Mouse (Mus musculus): ENCODE data around the gene Pabpc4l.
"Not testable (repeated sequence)": the region's sequence is repeated elsewhere in the genome, so short reads cannot be mapped to it uniquely, and the experiment has no call there.

Pabpc4l gene

DNA sequence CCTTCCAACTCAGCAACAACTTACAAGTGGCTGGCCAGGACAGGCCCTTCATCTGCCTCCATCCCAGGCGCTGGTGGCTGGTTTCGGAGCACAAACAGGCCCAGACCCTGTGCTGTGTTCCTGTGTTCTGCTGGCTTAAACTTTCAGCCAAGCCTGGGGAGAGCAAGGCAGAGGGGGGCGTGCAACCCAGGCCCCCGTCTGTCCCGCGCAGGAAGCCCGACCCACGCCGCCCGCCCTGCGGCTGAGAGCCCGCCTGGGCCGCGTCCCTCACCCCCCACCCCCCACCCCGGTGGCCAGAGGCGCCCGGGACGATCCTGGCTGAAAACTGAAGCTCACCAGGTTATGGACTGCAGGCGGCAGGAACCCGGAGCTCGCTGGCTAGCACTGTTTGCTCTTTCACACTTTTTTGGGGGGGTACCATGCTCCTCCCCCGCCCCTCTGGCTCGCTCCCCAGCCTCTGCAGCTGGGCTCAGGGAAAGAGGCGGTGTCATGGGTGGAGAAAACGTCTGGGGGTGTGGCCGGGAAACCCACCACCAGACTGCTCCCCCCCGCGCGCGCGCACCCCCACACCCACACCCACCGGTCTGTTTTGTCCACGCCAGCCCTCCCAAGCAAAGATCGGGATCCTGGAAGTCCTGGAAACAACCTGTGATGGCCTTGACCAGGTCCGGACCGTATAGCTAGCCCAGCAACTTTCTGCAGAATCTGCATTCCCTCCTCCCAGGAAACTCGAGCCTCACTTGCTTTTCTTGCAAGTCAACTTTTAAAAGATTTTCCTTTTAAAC lies at the start of gene Pabpc4l:
Gene Pabpc4l, minus strand, starts transcription at position 739 of the 785 bp plus-strand sequence.
- no peak for DNase-seq

DNA sequence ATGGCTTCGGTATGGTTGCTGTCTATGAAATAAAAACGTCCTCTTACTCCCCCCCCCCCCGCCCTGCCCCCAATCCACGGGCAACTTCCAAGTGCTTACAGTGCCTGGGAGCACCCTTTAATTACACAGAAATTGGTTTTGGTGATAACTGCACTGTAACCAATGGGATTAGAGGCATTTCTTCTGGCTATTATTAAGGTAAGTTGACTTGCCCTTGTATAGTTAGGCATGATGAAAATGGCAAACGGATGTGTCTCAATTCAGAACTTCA lies 42.9 kb upstream of the Pabpc4l start:
- no peak for DNase-seq

DNA sequence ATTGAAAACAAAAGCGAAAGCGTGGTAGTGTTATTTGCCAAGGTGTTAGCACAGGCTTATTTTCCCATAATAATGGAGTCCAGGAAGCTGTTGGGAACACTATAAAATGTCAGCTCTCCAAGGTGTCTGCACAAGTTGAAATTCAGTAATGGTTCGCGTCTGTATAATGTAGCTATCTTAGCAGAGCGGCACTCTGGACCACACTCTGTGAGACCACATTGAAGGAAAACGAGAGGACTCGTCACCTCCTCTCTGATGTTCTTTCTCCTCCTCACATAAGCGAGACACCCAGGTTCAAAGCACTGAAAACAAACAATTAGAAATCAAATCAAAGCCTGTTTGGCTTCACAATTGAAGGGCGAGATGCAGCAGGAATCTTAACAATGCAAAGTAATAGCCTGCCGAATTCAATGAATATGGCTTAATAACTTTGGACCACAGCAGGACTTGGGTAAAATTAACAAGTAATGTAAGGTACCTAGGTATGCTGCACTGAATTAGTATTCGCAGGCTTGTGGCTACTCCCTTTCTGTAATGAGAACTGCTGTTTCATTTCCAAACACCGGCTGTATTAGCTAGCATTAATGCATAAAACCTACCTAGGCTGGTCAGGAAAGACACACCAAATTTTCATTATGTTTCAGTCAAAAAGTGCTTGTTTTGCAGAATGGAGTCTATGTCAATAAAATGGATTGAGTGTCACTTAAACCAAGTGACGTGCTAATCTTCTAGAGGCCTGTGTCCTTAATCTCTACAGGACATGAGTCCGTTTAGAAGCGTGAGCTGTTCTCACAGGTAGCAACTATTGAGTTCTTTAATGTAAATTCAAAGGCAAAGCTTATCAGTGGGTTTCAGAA lies 42.3 kb upstream of the Pabpc4l start:
- no peak for DNase-seq

DNA sequence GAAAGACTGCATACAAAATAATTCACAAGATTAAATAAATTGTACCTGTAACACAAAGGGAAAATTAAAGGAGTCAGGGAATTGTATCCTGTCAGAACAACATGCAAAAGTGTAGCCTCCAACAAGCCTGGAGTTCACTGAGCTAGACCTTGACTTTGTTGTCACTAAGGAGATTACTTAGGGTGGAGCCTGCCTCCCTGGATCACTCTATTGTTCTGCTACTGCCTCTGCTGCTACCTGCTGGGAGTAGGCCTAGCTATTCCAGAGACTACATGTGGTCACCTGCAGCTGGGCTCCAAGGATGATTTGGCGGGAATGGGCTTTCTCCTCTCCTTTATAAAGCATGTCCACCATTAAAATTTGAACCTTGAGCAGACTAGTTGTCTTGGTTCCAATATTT lies 38.1 kb upstream of the Pabpc4l start:
- DNase-seq, result not testable (repeated sequence)

DNA sequence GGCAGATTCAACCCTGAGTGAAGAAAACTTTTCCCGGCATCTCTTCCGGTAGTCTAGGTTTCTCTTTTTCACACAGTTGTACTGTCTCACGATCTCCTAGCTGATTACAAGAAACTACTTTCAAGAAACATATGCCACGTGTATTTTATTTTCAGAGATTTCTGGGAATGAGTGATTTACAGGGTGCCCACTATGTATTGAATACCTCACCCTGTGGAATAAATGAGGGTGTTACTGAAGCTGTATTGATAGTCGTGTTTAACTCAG lies 180 bp upstream of the Pabpc4l start:
- DNase-seq, result no peak

DNA sequence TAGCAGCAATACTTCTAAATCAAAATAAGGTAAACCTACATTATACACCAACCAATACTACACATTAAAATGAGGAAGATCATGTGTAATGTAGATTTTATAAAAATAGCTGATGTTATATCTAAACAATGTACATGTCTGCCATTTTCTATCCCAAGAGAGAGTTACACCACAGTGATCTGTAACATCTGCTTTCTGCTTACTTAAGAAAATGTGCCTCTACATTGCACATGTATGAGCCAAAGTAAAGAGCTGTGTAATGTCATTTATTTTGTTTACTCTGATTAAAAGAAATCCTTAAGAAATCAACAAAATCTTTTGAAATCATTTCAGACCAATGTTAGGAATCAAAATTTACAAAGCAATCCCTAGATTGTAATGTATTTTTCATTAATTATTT lies 16.6 kb downstream of the Pabpc4l start:
- DNase-seq, result no peak
